Mouse (Mus musculus): Measurements from ENCODE around the gene Gprc5a. TPM values are rescaled to one million over a fixed set of nuclear protein-coding genes. Genes with fewer than 3 reads are reported as not detected.

Gprc5a gene
- total and polyA plus RNA-seq, 3 experiments, result 0.08 to 0.59 TPM; not detected in 1

GRCm38 (mm10) chr6:135089786-135090185, 24.3 kb downstream of the Gprc5a start:
- in situ Hi-C loops (cut with MboI; ENCODE audit: low pct_ligation_motif_present, low pct_unique_long_range_greater_than_20kb, low sequenced_read_pairs) (loop anchor here (10.0 kb wide), 2 partner anchors 55 to 285 kb away; no protein-coding TSS in a partner anchor), dilution Hi-C loops (cut with MboI; ENCODE audit: extremely low pct_ligation_motif_present, extremely low pct_unique_long_range_greater_than_20kb, low sequenced_read_pairs) (no loop called here)
- Histone ChIP-seq H3K9me3 (replicated peaks; ENCODE audit: low read length) (no peaks in the 10 kb centered on the region), H3K79me2 (replicated peaks; ENCODE audit: control insufficient read depth, extremely low read depth, insufficient read depth, poor library complexity, severe bottlenecking) (no peaks in the 10 kb centered on the region), H3K9ac (ENCODE audit: insufficient read depth, low read depth) (no peak overlapping the region), H3K4me2 (ENCODE audit: insufficient read depth, low read depth, poor library complexity, severe bottlenecking) (no peak overlapping the region), H3K4me1 (ENCODE audit: control insufficient read depth in 1 of 2, insufficient read depth in 2 of 2) (peaks cover 0 to 3% of the 10 kb centered on the region in 2 experiments; a peak in 2 of 4 replicates), H3K4me3 (replicated peaks in 1 of 3; ENCODE audit: low read depth in 2 of 3, low read length in 2 of 3, poor library complexity in 1 of 3) (no peak overlapping the region), H3K27ac (ENCODE audit: insufficient read depth, low read depth) (no peak overlapping the region), H3K27me3 (replicated peaks) (no peaks in the 10 kb centered on the region), H3K36me3 (replicated peaks in 1 of 2; ENCODE audit: control insufficient read depth in 1 of 2, insufficient read depth in 1 of 2, low read length in 1 of 2) (no peaks in the 10 kb centered on the region)
- TF ChIP-seq SMC3 (IDR thresholded peaks at IDR 0.05; ENCODE audit: low read depth, low read length), result no peak
- TF ChIP-seq CTCF (conservative IDR thresholded peaks at IDR 0.05 in 1 of 2, IDR thresholded peaks at IDR 0.05 in 1 of 2; ENCODE audit: low read depth in 2 of 2, low read length in 2 of 2), result peak in 1 of 2 experiments; percentile 23; a peak in 1 of 4 replicates
- no peak for DNase-seq (ENCODE audit: extremely low read depth)

GRCm38 (mm10) chr6:135090661-135091060, 25.2 kb downstream of the Gprc5a start:
- no peaks in the 10 kb centered on the region for H3K36me3 ChIP-seq (replicated peaks in 1 of 2; ENCODE audit: control insufficient read depth in 1 of 2, insufficient read depth in 1 of 2, low read length in 1 of 2)
- no peak overlapping the region for H3K9ac ChIP-seq (ENCODE audit: insufficient read depth, low read depth)
- H3K79me2 ChIP-seq (replicated peaks; ENCODE audit: control insufficient read depth, extremely low read depth, insufficient read depth, poor library complexity, severe bottlenecking), result no peaks in the 10 kb centered on the region
- no peak overlapping the region for H3K27ac ChIP-seq (ENCODE audit: insufficient read depth, low read depth)
- H3K4me3 ChIP-seq (replicated peaks in 1 of 3; ENCODE audit: low read depth in 2 of 3, low read length in 2 of 3, poor library complexity in 1 of 3), result no peak overlapping the region
- dilution Hi-C loops (cut with MboI; ENCODE audit: extremely low pct_ligation_motif_present, extremely low pct_unique_long_range_greater_than_20kb, low sequenced_read_pairs) (no loop called here), in situ Hi-C loops (cut with MboI; ENCODE audit: low pct_ligation_motif_present, low pct_unique_long_range_greater_than_20kb, low sequenced_read_pairs) (loop anchor here (10.0 kb wide), 1 partner anchor 284 kb away; no protein-coding TSS in a partner anchor)
- peaks cover 0 to 3% of the 10 kb centered on the region in 2 experiments; a peak in 2 of 4 replicates for H3K4me1 ChIP-seq (ENCODE audit: control insufficient read depth in 1 of 2, insufficient read depth in 2 of 2)
- no peak for DNase-seq (ENCODE audit: extremely low read depth)
- no peaks in the 10 kb centered on the region for H3K9me3 ChIP-seq (replicated peaks; ENCODE audit: low read length)
- no peaks in the 10 kb centered on the region for H3K27me3 ChIP-seq (replicated peaks)
- H3K4me2 ChIP-seq (ENCODE audit: insufficient read depth, low read depth, poor library complexity, severe bottlenecking), result no peak overlapping the region
- TF ChIP-seq MXI1 (IDR thresholded peaks at IDR 0.05; ENCODE audit: low read depth, low read length) (no peak), KAT2A (IDR thresholded peaks at IDR 0.05; ENCODE audit: insufficient replicate concordance, low read length) (no peak), MAX (IDR thresholded peaks at IDR 0.05; ENCODE audit: low read length) (no peak), ZKSCAN1 (IDR thresholded peaks at IDR 0.05; ENCODE audit: borderline replicate concordance, low read depth, low read length) (no peak), POLR2AphosphoS2 (IDR thresholded peaks at IDR 0.05; ENCODE audit: low read depth, low read length) (no peak), HCFC1 (IDR thresholded peaks at IDR 0.05; ENCODE audit: low read depth, low read length) (no peak), USF2 (conservative IDR thresholded peaks at IDR 0.05; ENCODE audit: low read depth, low read length) (no peak)

- no peak overlapping the region for H3K27ac ChIP-seq (ENCODE audit: insufficient read depth, low read depth)
- dilution Hi-C loops (cut with MboI; ENCODE audit: extremely low pct_ligation_motif_present, extremely low pct_unique_long_range_greater_than_20kb, low sequenced_read_pairs), result no loop called here
- H3K4me1 ChIP-seq (ENCODE audit: control insufficient read depth in 1 of 2, insufficient read depth in 2 of 2), result peaks cover 0 to 2% of the 10 kb centered on the region in 2 experiments; a peak in 2 of 4 replicates
- H3K36me3 ChIP-seq (replicated peaks in 1 of 2; ENCODE audit: control insufficient read depth in 1 of 2, insufficient read depth in 1 of 2, low read length in 1 of 2), result no peaks in the 10 kb centered on the region
- in situ Hi-C loops (cut with MboI; ENCODE audit: low pct_ligation_motif_present, low pct_unique_long_range_greater_than_20kb, low sequenced_read_pairs), result loop anchor here (10.0 kb wide), 1 partner anchor 282 kb away; no protein-coding TSS in a partner anchor
- H3K27me3 ChIP-seq (replicated peaks), result no peaks in the 10 kb centered on the region
- no peak overlapping the region for H3K4me3 ChIP-seq (replicated peaks in 1 of 3; ENCODE audit: low read depth in 2 of 3, low read length in 2 of 3, poor library complexity in 1 of 3)
- peak; percentile 3 for DNase-seq (ENCODE audit: extremely low read depth)
- no peak overlapping the region for H3K9ac ChIP-seq (ENCODE audit: insufficient read depth, low read depth)
- H3K4me2 ChIP-seq (ENCODE audit: insufficient read depth, low read depth, poor library complexity, severe bottlenecking), result no peak overlapping the region
- H3K9me3 ChIP-seq (replicated peaks; ENCODE audit: low read length), result no peaks in the 10 kb centered on the region
- TF ChIP-seq MEF2A (IDR thresholded peaks at IDR 0.05; ENCODE audit: borderline replicate concordance, low read depth, low read length), result no peak
- no peak for TF ChIP-seq UBTF (IDR thresholded peaks at IDR 0.05; ENCODE audit: low read depth, low read length)
- no peak for TF ChIP-seq NELFE (IDR thresholded peaks at IDR 0.05; ENCODE audit: low read depth, low read length)
- no peak for TF ChIP-seq ZC3H11A (IDR thresholded peaks at IDR 0.05; ENCODE audit: low read depth, low read length)
- TF ChIP-seq MYC (IDR thresholded peaks at IDR 0.05; ENCODE audit: low read depth, low read length), result no peak
- no peak for TF ChIP-seq CHD2 (IDR thresholded peaks at IDR 0.05; ENCODE audit: low read length)
- TF ChIP-seq CHD1 (IDR thresholded peaks at IDR 0.05; ENCODE audit: low read depth, low read length), result no peak
- TF ChIP-seq ZMIZ1 (IDR thresholded peaks at IDR 0.05; ENCODE audit: low read depth, low read length), result no peak
- TF ChIP-seq RCOR1 (conservative IDR thresholded peaks at IDR 0.05; ENCODE audit: low read depth, low read length), result no peak
- no peak for TF ChIP-seq TBP (conservative IDR thresholded peaks at IDR 0.05; ENCODE audit: low read depth, low read length)
- TF ChIP-seq CTCF (conservative IDR thresholded peaks at IDR 0.05 in 1 of 2, IDR thresholded peaks at IDR 0.05 in 1 of 2; ENCODE audit: low read depth in 2 of 2, low read length in 2 of 2), result no peak
- H3K79me2 ChIP-seq (replicated peaks; ENCODE audit: control insufficient read depth, extremely low read depth, insufficient read depth, poor library complexity, severe bottlenecking), result no peaks in the 10 kb centered on the region
These were observed 27.5 kb downstream of the Gprc5a start for GRCm38 (mm10) chr6:135092798-135093470.
